Mouse (Mus musculus) ES-E14 (cell line): Measurements from ENCODE around the gene Ptprn2. TPM values are rescaled to one million over a fixed set of nuclear protein-coding genes. Genes with fewer than 3 reads are reported as not detected.

ENCODE experiments used
- DNase-seq: peaks from one replicate; pipeline ENCODE4 v3.0.0-alpha.2; 2013; ENCODE audit warnings: low read depth, low spot score
- H3K27ac ChIP-seq: 2 replicates; pipeline ENCODE4 v1.5.1; 2012; ENCODE audit warnings: low read depth, mild to moderate bottlenecking, low read length, moderate library complexity, mixed read lengths; ENCODE audit not compliant: poor library complexity, insufficient read depth, severe bottlenecking
- H3K36me3 ChIP-seq: 2 replicates; pipeline ENCODE4 v1.6.1; 2012; ENCODE audit warnings: mild to moderate bottlenecking, low read length, moderate library complexity, mixed read lengths; ENCODE audit not compliant: control insufficient read depth, poor library complexity, insufficient read depth, severe bottlenecking
- H3K4me1 ChIP-seq, 2 experiments: fragments of 150-350 bp in 1 of 2; sonication (generic) in 1 of 2; 2 replicates each; pipeline ENCODE4 v1.6.1; 2012; ENCODE audit warnings: low read length in 2 of 2, mild to moderate bottlenecking in 1 of 2, mixed read lengths in 1 of 2; ENCODE audit not compliant: control insufficient read depth in 2 of 2, insufficient read depth in 2 of 2, poor library complexity in 1 of 2
- H3K4me3 ChIP-seq, 2 experiments: fragments of 150-350 bp in 1 of 2; sonication (generic) in 1 of 2; 2 replicates each; pipeline ENCODE4 v1.5.1; 2012; ENCODE audit warnings: low read length in 2 of 2, low read depth in 1 of 2, mild to moderate bottlenecking in 1 of 2, mixed read lengths in 1 of 2; ENCODE audit not compliant: insufficient read depth in 1 of 2, poor library complexity in 1 of 2, severe bottlenecking in 1 of 2
- H3K9ac ChIP-seq: 2 replicates; pipeline ENCODE4 v1.6.1; 2012; ENCODE audit warnings: low read depth, mild to moderate bottlenecking, low read length, mixed read lengths; ENCODE audit not compliant: poor library complexity, insufficient read depth, severe bottlenecking
- H3K9me3 ChIP-seq: fragments of 150-350 bp; sonication (generic); 2 replicates; pipeline ENCODE4 v1.6.1; 2012; ENCODE audit warnings: low read depth, mild to moderate bottlenecking, low read length; ENCODE audit not compliant: control insufficient read depth, insufficient read depth
- CHD2 ChIP-seq: IDR thresholded peaks from 2 replicates; pipeline ENCODE4 v1.6.1; 2014; ENCODE audit warnings: mild to moderate bottlenecking, low read depth, low read length, inconsistent platforms
- HCFC1 ChIP-seq: IDR thresholded peaks from 2 replicates; pipeline ENCODE4 v1.6.1; 2012; ENCODE audit warnings: low read length, inconsistent platforms, borderline replicate concordance; ENCODE audit not compliant: insufficient read depth
- MAFK ChIP-seq: IDR thresholded peaks from 2 replicates; pipeline ENCODE4 v1.6.1; 2014; ENCODE audit warnings: mild to moderate bottlenecking, low read depth, low read length, inconsistent platforms; ENCODE audit not compliant: insufficient read depth
- ZC3H11A ChIP-seq: IDR thresholded peaks from 2 replicates; pipeline ENCODE4 v1.6.1; 2012; ENCODE audit warnings: low read depth, mild to moderate bottlenecking, inconsistent platforms, low read length, borderline replicate concordance
- ZNF384 ChIP-seq: IDR thresholded peaks from 2 replicates; pipeline ENCODE4 v1.6.1; 2012; ENCODE audit warnings: low read depth, low read length, inconsistent platforms
- in situ Hi-C, 2 experiments: fragments of 600-800 bp; cut with MboI; formaldehyde crosslinking; loops; one replicate each; pipeline ENCODE4 v1.15.1; 2025; ENCODE audit warnings: low sequenced_read_pairs in 2 of 2, inconsistent platforms in 1 of 2; ENCODE audit not compliant: unreplicated experiment in 2 of 2
- total RNA-seq: library from RNA; depleted of rRNA; stranded (reverse); fragments of 300-350 nt; gene quantifications from 2 replicates; pipeline ENCODE4 v1.2.3, GENCODE M21; 2012

Ptprn2 gene
- total RNA-seq, 1 experiment: 0.40 TPM

GRCm38 (mm10) chr12:117187167-117187566 lies 701.6 kb downstream of the Ptprn2 start:
- Histone ChIP-seq H3K4me3 (no peak overlapping the region), H3K4me1 (no peaks in the 10 kb centered on the region), H3K9me3 (no peaks in the 10 kb centered on the region), H3K9ac (no peak overlapping the region), H3K36me3 (no peaks in the 10 kb centered on the region), H3K27ac (no peak overlapping the region)
- in situ Hi-C loops: no loop called here
- no peak for DNase-seq
- TF ChIP-seq ZC3H11A (peak; percentile 8; the same call in 1 of the 2 replicates), MAFK (no peak)

GRCm38 (mm10) chr12:117192001-117192400 lies 706.5 kb downstream of the Ptprn2 start:
- Histone ChIP-seq H3K9ac (no peak overlapping the region), H3K36me3 (no peaks in the 10 kb centered on the region), H3K9me3 (no peaks in the 10 kb centered on the region), H3K4me1 (no peaks in the 10 kb centered on the region), H3K27ac (no peak overlapping the region), H3K4me3 (no peak overlapping the region)
- in situ Hi-C loops: no loop called here
- TF ChIP-seq CHD2 (no peak), HCFC1 (no peak), ZNF384 (no peak), ZC3H11A (no peak), MAFK (no peak)
- DNase-seq: no peak

GRCm38 (mm10) chr12:117196721-117197425 lies 711.4 kb downstream of the Ptprn2 start:
- in situ Hi-C loops: no loop called here
- no peaks in the 10 kb centered on the region for H3K36me3 ChIP-seq
- no peaks in the 10 kb centered on the region for H3K9me3 ChIP-seq
- H3K4me1 ChIP-seq: no peaks in the 10 kb centered on the region
- no peak overlapping the region for H3K27ac ChIP-seq
- DNase-seq: no peak
- TF ChIP-seq ZNF384 (no peak), HCFC1 (no peak), CHD2 (no peak), ZC3H11A (no peak), MAFK (no peak)
- no peak overlapping the region for H3K9ac ChIP-seq
- no peak overlapping the region for H3K4me3 ChIP-seq

GRCm38 (mm10) chr12:117198093-117198492 lies 712.6 kb downstream of the Ptprn2 start:
- no peak overlapping the region for H3K4me3 ChIP-seq
- H3K36me3 ChIP-seq: no peaks in the 10 kb centered on the region
- no peaks in the 10 kb centered on the region for H3K9me3 ChIP-seq
- H3K9ac ChIP-seq: no peak overlapping the region
- H3K4me1 ChIP-seq: peaks cover 0 to 2% of the 10 kb centered on the region in 2 experiments; a peak in 1 of 4 replicates
- no peak for DNase-seq
- H3K27ac ChIP-seq: no peak overlapping the region
- in situ Hi-C loops: no loop called here
- TF ChIP-seq ZC3H11A (no peak), MAFK (no peak), CHD2 (no peak), ZNF384 (no peak)

GRCm38 (mm10) chr12:117200117-117200516 lies 714.6 kb downstream of the Ptprn2 start:
- Histone ChIP-seq H3K9me3 (no peaks in the 10 kb centered on the region), H3K9ac (no peak overlapping the region), H3K27ac (no peak overlapping the region), H3K36me3 (no peaks in the 10 kb centered on the region), H3K4me3 (no peak overlapping the region), H3K4me1 (peaks cover 0 to 2% of the 10 kb centered on the region in 2 experiments; a peak in 1 of 4 replicates)
- in situ Hi-C loops: no loop called here
- TF ChIP-seq ZC3H11A: no peak
- no peak for TF ChIP-seq CHD2
- TF ChIP-seq MAFK: no peak
- TF ChIP-seq HCFC1: no peak
- TF ChIP-seq ZNF384: no peak
- DNase-seq: no peak
